Mouse (Mus musculus): ENCODE measurements around the gene Timeless.

GRCm38 (mm10) chr10:128255925-128256324 is 24.1 kb downstream of the Timeless start:
- TF ChIP-seq CTCF (IDR thresholded peaks at IDR 0.05; ENCODE audit: borderline replicate concordance, insufficient read depth, low read depth, low read length) (no peak), POLR2A (IDR thresholded peaks at IDR 0.05; ENCODE audit: borderline replicate concordance, insufficient read depth, low read length) (no peak)

Data from cerebellum, adult 2 months (tissue).